Comparison of ENCODE assay signal across 8 mouse cellular contexts in the genomic region with DNA sequence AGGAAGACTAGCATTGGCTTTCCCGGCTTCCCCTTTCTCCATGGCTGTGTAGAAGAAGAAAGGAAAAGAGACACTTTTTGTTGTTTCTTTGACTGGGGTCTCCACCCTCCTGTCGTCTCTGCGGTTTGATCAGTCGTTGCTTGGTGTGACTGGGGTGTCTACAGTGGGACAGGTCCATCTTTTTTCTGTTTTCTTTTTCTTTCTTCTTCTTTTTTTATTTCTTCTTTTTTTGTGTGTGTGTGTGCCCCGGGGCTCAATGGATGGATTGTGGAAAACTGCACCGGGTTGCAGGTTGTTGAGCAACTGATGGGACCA. TPM values are rescaled to one million over a fixed set of nuclear protein-coding genes. Genes with fewer than 3 reads are reported as not detected.
DNase-seq lines count a peak whose midpoint lies in the region; ATAC-seq and TF ChIP-seq lines count a peak whose summit lies in the region.
"Had no signal": no experiment of that assay in that cellular context is flagged by ENCODE, and none has a peak within 500 bp of the region (broad histone marks: within the 10 kb centered on the region; RNA-seq: fewer than 3 reads in every experiment).

No protein-coding gene starts in this region.

- no peaks in the 10 kb centered on the region for H3K36me3 ChIP-seq in forebrain, embryonic 16.5 days (ENCODE audit: control insufficient read depth, insufficient read depth)
- no peaks in the 10 kb centered on the region for H3K36me3 ChIP-seq in liver, embryonic 13.5 days
- H3K36me3 ChIP-seq in stomach, postnatal 0 days (ENCODE audit: control insufficient read depth, insufficient read depth, low read length) = no peaks in the 10 kb centered on the region

- DNase-seq in right cerebral cortex, postnatal 4 days = peak; percentile 8
- DNase-seq in right cerebral cortex, postnatal 36 days (ENCODE audit: low spot score in 2 of 2) = no peak
- no peak for DNase-seq in liver, embryonic 13.5 days
- DNase-seq in stomach, postnatal 0 days (ENCODE audit: low spot score) = no peak
- no peak for DNase-seq in urinary bladder, adult 2 months (ENCODE audit: low spot score)
- DNase-seq in layer of hippocampus, postnatal 25 days (ENCODE audit: extremely low spot score in 1 of 2, low spot score in 1 of 2) = no peak

- peaks cover 2% of the 10 kb centered on the region; the same call in 1 of the 2 replicates for H3K9me3 ChIP-seq in forebrain, embryonic 16.5 days (ENCODE audit: control insufficient read depth, low read length)
- no peaks in the 10 kb centered on the region for H3K9me3 ChIP-seq in liver, embryonic 13.5 days (replicated peaks)
- no peaks in the 10 kb centered on the region for H3K9me3 ChIP-seq in stomach, postnatal 0 days (ENCODE audit: control insufficient read depth, low read length)

- H3K27ac ChIP-seq in forebrain, embryonic 16.5 days (ENCODE audit: low read length) = peak overlapping the region; percentile 97
- H3K27ac ChIP-seq in liver, embryonic 13.5 days = no peak overlapping the region
- H3K27ac ChIP-seq in stomach, postnatal 0 days (replicated peaks) = 0 out of 2 replicates have a peak overlapping the region, but pooled peaks have one; percentile 30

- no peak for TF ChIP-seq EP300 in stomach, postnatal 0 days (optimal IDR thresholded peaks at IDR 0.05)

- H3K4me1 ChIP-seq in forebrain, embryonic 16.5 days (replicated peaks; ENCODE audit: control insufficient read depth, insufficient read depth, low read length) = peaks cover 10% of the 10 kb centered on the region; the same call in 1 of the 2 replicates
- no peaks in the 10 kb centered on the region for H3K4me1 ChIP-seq in liver, embryonic 13.5 days (replicated peaks)
- H3K4me1 ChIP-seq in stomach, postnatal 0 days (replicated peaks; ENCODE audit: control insufficient read depth, insufficient read depth) = no peaks in the 10 kb centered on the region; the same call in 1 of the 2 replicates

- no peak for TF ChIP-seq CTCF in stomach, postnatal 0 days (IDR thresholded peaks at IDR 0.05; ENCODE audit: low read depth)

- 0% methylated on average over 6 of the region's 6 CpGs for WGBS in forebrain, embryonic 16.5 days
- WGBS in liver, embryonic 13.5 days (ENCODE audit: insufficient replicate concordance) = 0% methylated on average over 6 of the region's 6 CpGs
- WGBS in stomach, postnatal 0 days = under 1% methylated on average over 6 of the region's 6 CpGs

- peaks cover 4% of the 10 kb centered on the region for H3K27me3 ChIP-seq in forebrain, embryonic 16.5 days (replicated peaks; ENCODE audit: control insufficient read depth, insufficient read depth, low read length)
- peaks cover 63% of the 10 kb centered on the region for H3K27me3 ChIP-seq in liver, embryonic 13.5 days
- H3K27me3 ChIP-seq in stomach, postnatal 0 days (ENCODE audit: control insufficient read depth, insufficient read depth, low read length) = no peaks in the 10 kb centered on the region

- peak overlapping the region; percentile 86 for H3K4me2 ChIP-seq in forebrain, embryonic 16.5 days (ENCODE audit: low read length)
- H3K4me2 ChIP-seq in liver, embryonic 13.5 days = peak overlapping the region; percentile 65
- peak overlapping the region; percentile 85 for H3K4me2 ChIP-seq in stomach, postnatal 0 days (replicated peaks; ENCODE audit: low read depth)

- ATAC-seq in forebrain, embryonic 16.5 days = peak; percentile 7; the same call in 1 of the 2 replicates
- ATAC-seq in liver, embryonic 13.5 days (ENCODE audit: low read depth) = no peak
- no peak for ATAC-seq in stomach, postnatal 0 days (ENCODE audit: low FRiP score, low TSS enrichment)

- peak overlapping the region; percentile 72 for H3K4me3 ChIP-seq in forebrain, embryonic 16.5 days (replicated peaks; ENCODE audit: low read length)
- H3K4me3 ChIP-seq in liver, embryonic 13.5 days (replicated peaks) = peak overlapping the region; percentile 53
- H3K4me3 ChIP-seq in stomach, postnatal 0 days (ENCODE audit: low read depth, low read length) = peak overlapping the region; percentile 65

- H3K9ac ChIP-seq in forebrain, embryonic 16.5 days (replicated peaks; ENCODE audit: low read depth, low read length) = peak overlapping the region; percentile 91
- no peak overlapping the region for H3K9ac ChIP-seq in liver, embryonic 13.5 days
- H3K9ac ChIP-seq in stomach, postnatal 0 days (ENCODE audit: low read length) = peak overlapping the region; percentile 69

RNA-seq across cellular contexts. Expression of a gene that starts 1.0 kb away (rescaled TPM):
- 46.5 and 63.6 TPM in 2 replicates for polyA plus RNA-seq in forebrain, embryonic 16.5 days (2015; fragmentation: Nextera tagmentation; extraction: Ambion mirVana)
- 1.9 and 2.0 TPM in 2 replicates for polyA plus RNA-seq in liver, embryonic 13.5 days (2015; fragmentation: Nextera tagmentation; extraction: Ambion mirVana)
- 4.6 and 5.5 TPM in 2 replicates for polyA plus RNA-seq in stomach, postnatal 0 days (2015; fragmentation: Nextera tagmentation; extraction: Ambion mirVana)
- polyA plus RNA-seq in urinary bladder, adult 2 months (2012; rRNA removed) = 5.9 and 7.2 TPM in 2 replicates
- total RNA-seq in layer of hippocampus, postnatal 25 days (2021) = 100 to 1,000 TPM; 156 to 185 TPM
- total RNA-seq: hematopoietic stem cell, adult 5-6 weeks had no signal
